Mouse (Mus musculus) heart, embryonic 15.5 days (tissue): ENCODE measurements around the gene Tmem202. TPM values are rescaled to one million over a fixed set of nuclear protein-coding genes. Genes with fewer than 3 reads are reported as not detected.

ENCODE experiments used
- ATAC-seq: fragments of 200-750 bp; cut with Nextera tagmentation; replicated peaks from 2 replicates; pipeline ENCODE4 v1.8.0; 2017; ENCODE audit warnings: low read depth, moderate TSS enrichment; ENCODE audit not compliant: insufficient number of reproducible peaks, insufficient read depth, low FRiP score
- H3K27ac ChIP-seq: fragments of 300-500 bp; sonication (generic); 2 replicates; pipeline ENCODE4 v1.5.1; 2015; ENCODE audit warnings: mild to moderate bottlenecking, inconsistent platforms
- H3K27me3 ChIP-seq: fragments of 300-500 bp; sonication (generic); 2 replicates; pipeline ENCODE4 v1.6.1; 2015; ENCODE audit warnings: inconsistent platforms
- H3K36me3 ChIP-seq: fragments of 300-500 bp; sonication (generic); 2 replicates; pipeline ENCODE4 v1.6.1; 2015; ENCODE audit warnings: mild to moderate bottlenecking, inconsistent platforms
- H3K4me1 ChIP-seq: fragments of 300-500 bp; sonication (generic); replicated peaks from 2 replicates; pipeline ENCODE4 v1.6.1; 2015; ENCODE audit warnings: inconsistent platforms
- H3K4me2 ChIP-seq: fragments of 300-500 bp; sonication (generic); 2 replicates; pipeline ENCODE4 v1.6.1; 2015; ENCODE audit warnings: inconsistent platforms, mild to moderate bottlenecking, moderate library complexity
- H3K4me3 ChIP-seq: fragments of 300-500 bp; sonication (generic); 2 replicates; pipeline ENCODE4 v1.5.1; 2015; ENCODE audit warnings: mild to moderate bottlenecking, inconsistent platforms
- H3K9ac ChIP-seq: fragments of 300-500 bp; sonication (generic); 2 replicates; pipeline ENCODE4 v1.6.1; 2015; ENCODE audit warnings: mild to moderate bottlenecking, inconsistent platforms
- H3K9me3 ChIP-seq: fragments of 300-500 bp; sonication (generic); replicated peaks from 2 replicates; pipeline ENCODE4 v1.6.1; 2016; ENCODE audit warnings: inconsistent platforms
- WGBS: fragments of 180-500 bp; shearing (Covaris S2); methylation state at CpG from one replicate; pipeline ENCODE4 v1.1.7; 2015; ENCODE audit warnings: mixed read lengths; 5-methylcytosine and 5-hydroxymethylcytosine counted together
- polyA plus RNA-seq: library from polyadenylated mRNA; unstranded; fragments of >200 nt; fragmentation: Nextera tagmentation; extraction: Ambion mirVana; gene quantifications from 2 replicates; pipeline ENCODE4 v1.2.1, GENCODE M21; 2015

The Tmem202 gene
- polyA plus RNA-seq, 1 experiment from 2014 or later: 0.19 TPM

- Histone ChIP-seq H3K27me3 (no peaks in the 10 kb centered on the region), H3K9me3 (no peaks in the 10 kb centered on the region), H3K4me1 (no peaks in the 10 kb centered on the region), H3K27ac (no peak overlapping the region), H3K9ac (no peak overlapping the region), H3K4me2 (no peak overlapping the region), H3K36me3 (no peaks in the 10 kb centered on the region), H3K4me3 (no peak overlapping the region)
- WGBS: 64% methylated on average over 2 of the region's 2 CpGs
- no peak for ATAC-seq
Measured at GRCm38 (mm10) chr9:59533422-59533821, 6.2 kb downstream of the Tmem202 start.

- WGBS: 56% methylated on average over 5 of the region's 5 CpGs
- H3K27me3 ChIP-seq: no peaks in the 10 kb centered on the region
- H3K4me3 ChIP-seq: no peak overlapping the region
- H3K4me1 ChIP-seq: no peaks in the 10 kb centered on the region
- ATAC-seq: no peak
- H3K9me3 ChIP-seq: no peaks in the 10 kb centered on the region
- no peak overlapping the region for H3K27ac ChIP-seq
- no peaks in the 10 kb centered on the region for H3K36me3 ChIP-seq
- H3K4me2 ChIP-seq: no peak overlapping the region
- no peak overlapping the region for H3K9ac ChIP-seq
Measured at GRCm38 (mm10) chr9:59531645-59532044, 8.0 kb downstream of the Tmem202 start.

GRCm38 (mm10) chr9:59528274-59528673 lies 11.4 kb downstream of the Tmem202 start:
- no peak for ATAC-seq
- H3K4me3 ChIP-seq: no peak overlapping the region
- H3K4me2 ChIP-seq: no peak overlapping the region
- H3K36me3 ChIP-seq: no peaks in the 10 kb centered on the region
- H3K27ac ChIP-seq: no peak overlapping the region
- WGBS: 84% methylated on average over 2 of the region's 2 CpGs
- no peak overlapping the region for H3K9ac ChIP-seq
- no peaks in the 10 kb centered on the region for H3K27me3 ChIP-seq
- no peaks in the 10 kb centered on the region for H3K4me1 ChIP-seq
- H3K9me3 ChIP-seq: no peaks in the 10 kb centered on the region

GRCm38 (mm10) chr9:59527580-59527979 lies 12.1 kb downstream of the Tmem202 start:
- no peaks in the 10 kb centered on the region for H3K9me3 ChIP-seq
- no peak overlapping the region for H3K4me3 ChIP-seq
- H3K36me3 ChIP-seq: no peaks in the 10 kb centered on the region
- H3K27ac ChIP-seq: no peak overlapping the region
- 86% methylated on average over 3 of the region's 3 CpGs for WGBS
- no peak overlapping the region for H3K9ac ChIP-seq
- no peak overlapping the region for H3K4me2 ChIP-seq
- H3K27me3 ChIP-seq: no peaks in the 10 kb centered on the region
- no peak for ATAC-seq
- H3K4me1 ChIP-seq: no peaks in the 10 kb centered on the region

- ATAC-seq: no peak
- no peak overlapping the region for H3K9ac ChIP-seq
- no peak overlapping the region for H3K4me2 ChIP-seq
- no peak overlapping the region for H3K4me3 ChIP-seq
- H3K4me1 ChIP-seq: no peaks in the 10 kb centered on the region
- H3K27ac ChIP-seq: no peak overlapping the region
- no peaks in the 10 kb centered on the region for H3K27me3 ChIP-seq
- H3K36me3 ChIP-seq: no peaks in the 10 kb centered on the region
- 65% methylated on average over 6 of the region's 6 CpGs for WGBS
- H3K9me3 ChIP-seq: no peaks in the 10 kb centered on the region
Measured at GRCm38 (mm10) chr9:59526727-59527126, 12.9 kb downstream of the Tmem202 start.

- no peak overlapping the region for H3K4me3 ChIP-seq
- H3K36me3 ChIP-seq: no peaks in the 10 kb centered on the region
- no peaks in the 10 kb centered on the region for H3K27me3 ChIP-seq
- H3K4me2 ChIP-seq: no peak overlapping the region
- ATAC-seq: no peak; the same call in 1 of the 2 replicates
- 26% methylated on average over 4 of the region's 4 CpGs for WGBS
- no peak overlapping the region for H3K27ac ChIP-seq
- 0 out of 2 replicates have a peak, but pooled peaks cover 6% of the 10 kb centered on the region for H3K4me1 ChIP-seq
- H3K9ac ChIP-seq: no peak overlapping the region
- no peaks in the 10 kb centered on the region for H3K9me3 ChIP-seq
Measured at GRCm38 (mm10) chr9:59522906-59523305, 16.7 kb downstream of the Tmem202 start.

- peaks cover 13% of the 10 kb centered on the region for H3K4me1 ChIP-seq
- no peak for ATAC-seq
- no peaks in the 10 kb centered on the region for H3K27me3 ChIP-seq
- no peak overlapping the region for H3K9ac ChIP-seq
- no peak overlapping the region for H3K4me2 ChIP-seq
- H3K4me3 ChIP-seq: no peak overlapping the region
- H3K9me3 ChIP-seq: no peaks in the 10 kb centered on the region
- no peaks in the 10 kb centered on the region for H3K36me3 ChIP-seq
- 81% methylated on average over 2 of the region's 2 CpGs for WGBS
- no peak overlapping the region for H3K27ac ChIP-seq
Measured at GRCm38 (mm10) chr9:59519396-59519795, 20.3 kb downstream of the Tmem202 start.

GRCm38 (mm10) chr9:59518976-59519375 lies 20.7 kb downstream of the Tmem202 start:
- Histone ChIP-seq H3K4me2 (no peak overlapping the region), H3K27me3 (no peaks in the 10 kb centered on the region), H3K9ac (no peak overlapping the region), H3K4me3 (no peak overlapping the region), H3K4me1 (peaks cover 13% of the 10 kb centered on the region), H3K36me3 (no peaks in the 10 kb centered on the region), H3K9me3 (no peaks in the 10 kb centered on the region), H3K27ac (no peak overlapping the region)
- ATAC-seq: no peak
- WGBS: 28% methylated on average over 5 of the region's 5 CpGs

- Histone ChIP-seq H3K36me3 (no peaks in the 10 kb centered on the region), H3K9ac (no peak overlapping the region), H3K4me3 (no peak overlapping the region), H3K27ac (no peak overlapping the region), H3K4me1 (peaks cover 13% of the 10 kb centered on the region), H3K9me3 (no peaks in the 10 kb centered on the region), H3K27me3 (no peaks in the 10 kb centered on the region), H3K4me2 (no peak overlapping the region)
- no peak for ATAC-seq
- 59% methylated on average over 7 of the region's 7 CpGs for WGBS
Measured at GRCm38 (mm10) chr9:59517127-59517526, 22.5 kb downstream of the Tmem202 start.

- peak; percentile 66; the same call in 1 of the 2 replicates for ATAC-seq
- Histone ChIP-seq H3K4me3 (no peak overlapping the region), H3K36me3 (no peaks in the 10 kb centered on the region), H3K27me3 (no peaks in the 10 kb centered on the region), H3K9me3 (no peaks in the 10 kb centered on the region), H3K4me1 (peaks cover 13% of the 10 kb centered on the region), H3K27ac (peak overlapping the region; percentile 20), H3K4me2 (no peak overlapping the region), H3K9ac (no peak overlapping the region)
- 13% methylated on average over 3 of the region's 3 CpGs for WGBS
Measured at GRCm38 (mm10) chr9:59515069-59515468, 24.6 kb downstream of the Tmem202 start.

GRCm38 (mm10) chr9:59512381-59512780 lies 27.3 kb downstream of the Tmem202 start:
- Histone ChIP-seq H3K9me3 (no peaks in the 10 kb centered on the region), H3K9ac (no peak overlapping the region), H3K36me3 (no peaks in the 10 kb centered on the region), H3K27me3 (no peaks in the 10 kb centered on the region), H3K27ac (no peak overlapping the region), H3K4me1 (peaks cover 7% of the 10 kb centered on the region), H3K4me2 (no peak overlapping the region), H3K4me3 (no peak overlapping the region)
- 27% methylated on average over 4 of the region's 4 CpGs for WGBS
- ATAC-seq: no peak

- Histone ChIP-seq H3K27ac (no peak overlapping the region), H3K27me3 (no peaks in the 10 kb centered on the region), H3K9me3 (no peaks in the 10 kb centered on the region), H3K9ac (no peak overlapping the region), H3K4me1 (no peaks in the 10 kb centered on the region; the same call in 1 of the 2 replicates), H3K4me2 (no peak overlapping the region), H3K4me3 (no peak overlapping the region), H3K36me3 (no peaks in the 10 kb centered on the region)
- 27% methylated on average over 1 of the region's 1 CpGs for WGBS
- no peak for ATAC-seq
Measured at GRCm38 (mm10) chr9:59508146-59508545, 31.5 kb downstream of the Tmem202 start.
